Mouse (Mus musculus) midbrain, postnatal 0 days (tissue): Measurements from ENCODE around the gene Diexf. TPM values are rescaled to one million over a fixed set of nuclear protein-coding genes. Genes with fewer than 3 reads are reported as not detected.

ENCODE experiments used
- ATAC-seq: fragments of 200-750 bp; cut with Nextera tagmentation; 2 replicates; pipeline ENCODE4 v1.8.0; 2017; ENCODE audit warnings: moderate number of reproducible peaks, mild to moderate bottlenecking, moderate TSS enrichment, moderate library complexity; ENCODE audit not compliant: low FRiP score
- DNase-seq: peaks from one replicate; pipeline ENCODE4 v3.0.0-alpha.2; 2015; ENCODE audit warnings: low spot score
- H3K27ac ChIP-seq: fragments of 300-500 bp; sonication (generic); 2 replicates; pipeline ENCODE4 v1.5.1; 2014; ENCODE audit warnings: low read depth, mild to moderate bottlenecking, low read length, mixed read lengths
- H3K27me3 ChIP-seq: fragments of 300-500 bp; sonication (generic); 2 replicates; pipeline ENCODE4 v1.6.1; 2014; ENCODE audit warnings: low read length, control low read depth, mixed read lengths; ENCODE audit not compliant: insufficient read depth
- H3K36me3 ChIP-seq: fragments of 300-500 bp; sonication (generic); 2 replicates; pipeline ENCODE4 v1.6.1; 2014; ENCODE audit warnings: low read length, control low read depth, mixed read lengths; ENCODE audit not compliant: insufficient read depth
- H3K4me1 ChIP-seq: fragments of 300-500 bp; sonication (generic); 2 replicates; pipeline ENCODE4 v1.6.1; 2014; ENCODE audit warnings: mild to moderate bottlenecking, control low read depth, antibody characterized with exemption, low read length, mixed read lengths; ENCODE audit not compliant: insufficient read depth
- H3K4me2 ChIP-seq: fragments of 300-500 bp; sonication (generic); 2 replicates; pipeline ENCODE4 v1.6.1; 2014; ENCODE audit warnings: low read depth, mild to moderate bottlenecking, low read length, mixed read lengths; ENCODE audit not compliant: poor library complexity, severe bottlenecking
- H3K4me3 ChIP-seq: fragments of 300-500 bp; sonication (generic); 2 replicates; pipeline ENCODE4 v1.5.1; 2014; ENCODE audit warnings: low read depth, mild to moderate bottlenecking, low read length, moderate library complexity
- H3K9ac ChIP-seq: fragments of 300-500 bp; sonication (generic); replicated peaks from 2 replicates; pipeline ENCODE4 v1.6.1; 2014; ENCODE audit warnings: mild to moderate bottlenecking, low read length, moderate library complexity, mixed read lengths; ENCODE audit not compliant: poor library complexity, severe bottlenecking
- H3K9me3 ChIP-seq: fragments of 300-500 bp; sonication (generic); 2 replicates; pipeline ENCODE4 v1.6.1; 2016; ENCODE audit warnings: low read length, control low read depth
- CTCF ChIP-seq: IDR thresholded peaks from 2 replicates; pipeline ENCODE4 v1.5.1; 2016; ENCODE audit warnings: antibody characterized with exemption, mild to moderate bottlenecking
- WGBS: fragments of 180-500 bp; shearing (Covaris S2); extraction: QIAGEN DNeasy Blood & Tissue Kit; methylation state at CpG from one replicate; pipeline ENCODE4 v1.1.7; 2014; 5-methylcytosine and 5-hydroxymethylcytosine counted together
- polyA plus RNA-seq: library from polyadenylated mRNA; unstranded; fragments of >200 nt; fragmentation: Nextera tagmentation; extraction: Ambion mirVana; gene quantifications from 2 replicates; pipeline ENCODE4 v1.2.1, GENCODE M21; 2015
- total RNA-seq: library from RNA; depleted of rRNA; stranded (reverse); fragments of >200 nt; gene quantifications from 2 replicates; pipeline ENCODE4 v1.2.3, GENCODE M21; 2014

Gene Diexf
- total and polyA plus RNA-seq, 2 experiments from 2014 or later, result 3.9 to 15.5 TPM

GRCm38 (mm10) chr1:193128055-193128454, 2.0 kb downstream of the Diexf start:
- no peaks in the 10 kb centered on the region for H3K27me3 ChIP-seq
- DNase-seq (no peak), ATAC-seq (no peak)
- H3K36me3 ChIP-seq, result peaks cover 18% of the 10 kb centered on the region
- no peak overlapping the region for H3K9ac ChIP-seq
- no peak overlapping the region for H3K27ac ChIP-seq
- H3K9me3 ChIP-seq, result no peaks in the 10 kb centered on the region
- H3K4me2 ChIP-seq, result no peak overlapping the region
- no peak for TF ChIP-seq CTCF
- no peak overlapping the region for H3K4me3 ChIP-seq
- 0 out of 2 replicates have a peak, but pooled peaks cover 3% of the 10 kb centered on the region for H3K4me1 ChIP-seq
- 91% methylated on average over 6 of the region's 6 CpGs for WGBS

DNA sequence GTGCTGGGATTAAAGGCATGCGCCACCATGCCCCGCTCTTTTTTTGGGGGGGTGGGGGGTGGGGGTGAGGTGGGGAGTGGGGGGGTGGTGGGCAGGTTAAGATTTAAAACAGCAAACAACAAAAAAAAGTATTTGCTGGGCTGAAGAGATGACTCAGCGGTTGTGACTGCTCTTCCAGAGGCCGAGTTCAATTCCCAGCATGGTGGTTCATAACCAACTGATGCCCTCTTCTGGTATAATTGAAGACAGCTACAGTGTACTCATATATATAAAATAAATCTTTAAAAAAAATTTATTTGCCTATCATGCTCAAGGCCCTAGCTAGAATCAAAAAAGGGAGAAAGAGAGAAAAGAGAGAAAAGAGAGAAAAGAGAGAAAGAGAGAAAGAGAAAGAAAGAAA, 4.2 kb downstream of the Diexf start:
- Histone ChIP-seq H3K9me3 (no peaks in the 10 kb centered on the region), H3K4me1 (0 out of 2 replicates have a peak, but pooled peaks cover 3% of the 10 kb centered on the region), H3K36me3 (peaks cover 40% of the 10 kb centered on the region), H3K9ac (no peak overlapping the region), H3K27me3 (no peaks in the 10 kb centered on the region), H3K27ac (no peak overlapping the region), H3K4me3 (no peak overlapping the region), H3K4me2 (no peak overlapping the region)
- peak; percentile 61 for TF ChIP-seq CTCF
- DNase-seq (peak; percentile 40), ATAC-seq (no peak)
- 65% methylated on average over 4 of the region's 4 CpGs for WGBS

GRCm38 (mm10) chr1:193123290-193123689, 6.8 kb downstream of the Diexf start:
- H3K27ac ChIP-seq, result no peak overlapping the region
- TF ChIP-seq CTCF, result no peak
- peaks cover 60% of the 10 kb centered on the region for H3K36me3 ChIP-seq
- no peaks in the 10 kb centered on the region for H3K27me3 ChIP-seq
- no peak overlapping the region for H3K4me3 ChIP-seq
- H3K4me2 ChIP-seq, result no peak overlapping the region
- H3K9ac ChIP-seq, result no peak overlapping the region
- H3K9me3 ChIP-seq, result no peaks in the 10 kb centered on the region
- DNase-seq (no peak), ATAC-seq (no peak)
- WGBS, result 89% methylated on average over 6 of the region's 6 CpGs
- H3K4me1 ChIP-seq, result no peaks in the 10 kb centered on the region

DNA sequence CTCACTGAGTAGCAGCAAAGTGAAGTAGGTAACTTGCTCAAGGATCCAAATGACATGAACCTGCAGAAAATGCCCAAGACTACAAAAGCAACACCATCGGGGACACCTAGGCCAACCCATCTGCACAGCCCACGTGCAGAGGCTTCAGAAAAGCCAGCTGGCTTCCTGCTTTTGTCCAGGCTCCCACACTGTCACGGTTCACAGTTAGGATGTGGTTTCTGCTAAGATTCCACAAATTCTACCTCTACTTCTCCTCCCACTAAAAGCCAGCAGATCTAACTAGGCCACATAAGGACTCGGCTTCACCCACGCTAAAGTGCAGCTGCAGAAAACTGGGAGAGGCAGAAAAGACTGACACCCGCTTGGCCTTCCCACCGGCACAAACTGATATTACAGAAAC, 7.3 kb downstream of the Diexf start:
- WGBS, result 92% methylated on average over 7 of the region's 7 CpGs
- Histone ChIP-seq H3K4me2 (no peak overlapping the region), H3K9me3 (no peaks in the 10 kb centered on the region), H3K9ac (no peak overlapping the region), H3K27ac (no peak overlapping the region), H3K4me3 (no peak overlapping the region), H3K4me1 (no peaks in the 10 kb centered on the region), H3K27me3 (no peaks in the 10 kb centered on the region), H3K36me3 (peaks cover 62% of the 10 kb centered on the region)
- DNase-seq, result no peak
- no peak for ATAC-seq
- no peak for TF ChIP-seq CTCF

GRCm38 (mm10) chr1:193112093-193112492, 18.0 kb downstream of the Diexf start:
- DNase-seq (no peak), ATAC-seq (no peak)
- no peak overlapping the region for H3K27ac ChIP-seq
- peaks cover 85% of the 10 kb centered on the region for H3K36me3 ChIP-seq
- H3K4me3 ChIP-seq, result no peak overlapping the region
- no peak for TF ChIP-seq CTCF
- H3K4me1 ChIP-seq, result no peaks in the 10 kb centered on the region
- H3K27me3 ChIP-seq, result no peaks in the 10 kb centered on the region
- H3K4me2 ChIP-seq, result no peak overlapping the region
- 96% methylated on average over 9 of the region's 9 CpGs for WGBS
- H3K9ac ChIP-seq, result no peak overlapping the region
- H3K9me3 ChIP-seq, result no peaks in the 10 kb centered on the region

DNA sequence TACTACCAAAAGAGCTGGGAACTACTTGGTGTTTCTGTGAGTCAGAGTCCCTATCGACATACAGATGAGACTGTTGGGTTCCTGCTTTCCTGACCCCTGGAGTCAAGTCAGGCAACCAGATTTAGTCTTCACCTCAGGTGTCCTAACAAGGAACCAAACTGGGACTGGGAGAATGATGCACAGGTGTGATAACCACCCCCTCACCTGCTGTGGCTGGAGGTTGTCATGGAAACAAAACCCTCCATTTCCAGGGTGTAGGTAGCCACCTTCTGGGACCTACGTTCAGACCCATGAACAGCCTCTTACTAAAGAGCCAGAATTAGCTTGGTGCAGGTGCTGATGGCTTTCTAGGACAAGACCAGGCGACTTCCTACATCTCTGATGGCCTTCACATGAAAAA, 27.1 kb downstream of the Diexf start:
- Histone ChIP-seq H3K4me3 (no peak overlapping the region), H3K4me1 (no peaks in the 10 kb centered on the region), H3K9me3 (no peaks in the 10 kb centered on the region), H3K9ac (no peak overlapping the region), H3K36me3 (peaks cover 28% of the 10 kb centered on the region), H3K27me3 (no peaks in the 10 kb centered on the region), H3K4me2 (no peak overlapping the region), H3K27ac (no peak overlapping the region)
- WGBS, result 84% methylated on average over 3 of the region's 3 CpGs
- no peak for DNase-seq
- no peak for ATAC-seq
- TF ChIP-seq CTCF, result no peak
